Mouse (Mus musculus) stomach, postnatal 0 days (tissue): ENCODE measurements around the gene Hist1h3f.

Experiments
- CTCF ChIP-seq: IDR thresholded peaks from 2 replicates; pipeline ENCODE4 v1.5.1; 2016; ENCODE audit warnings: antibody characterized with exemption, low read depth, mild to moderate bottlenecking, moderate library complexity
- EP300 ChIP-seq: optimal IDR thresholded peaks from 2 replicates; pipeline ENCODE3; 2016; ENCODE audit warnings: antibody characterized with exemption

GRCm38 (mm10) chr13:23500424-23501200, 43.2 kb upstream of the Hist1h3f start:
- TF ChIP-seq CTCF: no peak
- TF ChIP-seq EP300: no peak
